Mouse (Mus musculus): ENCODE data around the gene Kcmf1.

- TF ChIP-seq CTCF (IDR thresholded peaks at IDR 0.05; ENCODE audit: borderline replicate concordance, insufficient read depth, low read length), result no peak
- TF ChIP-seq POLR2A (IDR thresholded peaks at IDR 0.05; ENCODE audit: low read depth, low read length), result no peak
Observed at GRCm38 (mm10) chr6:72794870-72795269, 104.9 kb downstream of the Kcmf1 start.

Data from embryonic fibroblast, embryonic 13.5 days (primary cell).